Mouse (Mus musculus): ENCODE data around the gene Srek1. TPM values are rescaled to one million over a fixed set of nuclear protein-coding genes. Genes with fewer than 3 reads are reported as not detected.
A peak's percentile ranks its signal among the peaks of the same experiment; 100 is the strongest.

Gene Srek1
- polyA plus RNA-seq, 1 experiment, result 308 TPM

DNA sequence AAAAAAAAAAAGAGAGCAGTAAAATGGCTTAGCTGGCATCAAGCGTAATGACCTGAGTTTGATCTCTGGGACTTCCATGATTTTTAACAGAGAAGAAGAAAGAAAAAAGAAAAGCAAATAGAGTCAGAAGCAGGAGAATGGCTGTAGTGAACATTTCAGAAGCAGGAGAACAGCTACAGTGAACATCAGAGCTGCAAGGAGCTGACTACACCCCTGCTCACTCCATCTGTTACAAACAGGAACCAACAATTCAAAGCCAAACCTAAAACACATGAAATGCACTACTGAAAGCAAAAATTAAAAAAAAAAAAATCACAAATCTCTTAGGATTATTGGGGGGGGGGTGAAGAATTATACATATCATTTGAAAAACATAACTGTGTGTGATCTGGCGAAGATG, 28.7 kb downstream of the Srek1 start:
- TF ChIP-seq POLR2A (IDR thresholded peaks at IDR 0.05; ENCODE audit: insufficient read depth, low read depth, low read length) (no peak), CTCF (IDR thresholded peaks at IDR 0.05; ENCODE audit: insufficient read depth, low read depth, low read length) (no peak)
- no peak overlapping the region for H3K27ac ChIP-seq (ENCODE audit: insufficient read depth, low read depth, low read length)
- 92% methylated on average over 2 of the region's 2 CpGs for WGBS
- peaks cover 2% of the 10 kb centered on the region; the same call in 1 of the 2 replicates for H3K4me1 ChIP-seq (ENCODE audit: control insufficient read depth, insufficient read depth, low read length)
- H3K4me3 ChIP-seq (ENCODE audit: insufficient read depth, low read depth, low read length), result no peak overlapping the region

DNA sequence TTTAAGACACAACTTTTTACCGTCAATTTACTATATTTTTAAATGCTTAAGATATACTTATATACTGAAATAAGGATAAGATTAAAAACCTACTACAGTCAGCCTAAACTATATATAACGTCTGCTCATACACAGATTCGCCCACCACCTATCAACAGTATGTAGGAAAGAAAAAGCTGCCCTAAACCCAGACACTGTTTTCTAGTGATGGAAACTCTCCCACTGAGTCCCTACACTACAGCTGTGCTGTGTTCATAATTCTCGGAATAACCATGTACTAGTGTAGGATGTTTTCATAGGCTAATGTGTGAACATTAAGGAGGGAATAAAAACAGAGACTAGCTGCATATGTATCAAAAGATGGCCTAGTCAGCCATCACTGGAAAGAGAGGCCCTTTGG, 29.2 kb downstream of the Srek1 start:
- no peak overlapping the region for H3K4me3 ChIP-seq (ENCODE audit: insufficient read depth, low read depth, low read length)
- TF ChIP-seq CTCF (IDR thresholded peaks at IDR 0.05; ENCODE audit: insufficient read depth, low read depth, low read length), result no peak
- no peak for TF ChIP-seq POLR2A (IDR thresholded peaks at IDR 0.05; ENCODE audit: insufficient read depth, low read depth, low read length)
- peaks cover 2% of the 10 kb centered on the region; the same call in 1 of the 2 replicates for H3K4me1 ChIP-seq (ENCODE audit: control insufficient read depth, insufficient read depth, low read length)
- no peak overlapping the region for H3K27ac ChIP-seq (ENCODE audit: insufficient read depth, low read depth, low read length)
- WGBS, result 62% methylated on average over 4 of the region's 4 CpGs

DNA sequence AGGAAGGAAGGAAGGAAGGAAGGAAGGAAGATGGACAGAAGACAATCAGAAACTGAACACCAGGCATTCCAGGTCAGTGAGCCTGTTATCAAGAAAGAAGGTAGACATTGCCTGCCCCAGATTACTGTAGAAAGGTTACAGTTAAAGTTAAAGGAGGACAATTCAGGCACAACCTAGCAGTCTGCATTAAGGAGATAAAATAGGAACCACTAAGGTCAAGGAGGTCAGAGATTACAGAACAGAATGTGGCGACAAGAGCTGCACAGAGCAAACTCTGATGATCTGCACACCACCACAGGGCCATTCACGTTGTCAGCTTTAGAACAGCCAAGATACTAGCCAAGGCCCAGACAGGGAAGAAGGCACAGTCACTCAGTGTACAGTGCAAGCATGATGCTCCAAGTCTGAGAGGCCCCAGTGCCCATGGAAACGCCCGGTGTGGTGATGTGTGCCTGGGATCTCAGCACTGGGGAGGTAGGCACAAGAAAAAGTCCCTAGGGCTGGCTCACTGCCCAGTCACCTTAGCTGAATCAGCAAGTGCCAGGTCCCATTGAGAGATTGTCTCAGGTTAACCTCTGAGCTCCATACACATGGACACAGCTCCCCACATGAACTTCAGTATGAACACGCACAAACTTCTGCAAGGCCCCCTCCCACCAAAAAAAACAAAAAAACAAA, 38.9 kb downstream of the Srek1 start:
- H3K4me1 ChIP-seq (ENCODE audit: control insufficient read depth, insufficient read depth, low read length), result no peaks in the 10 kb centered on the region
- TF ChIP-seq CTCF (IDR thresholded peaks at IDR 0.05; ENCODE audit: insufficient read depth, low read depth, low read length) (no peak), POLR2A (IDR thresholded peaks at IDR 0.05; ENCODE audit: insufficient read depth, low read depth, low read length) (no peak)
- no peak overlapping the region for H3K4me3 ChIP-seq (ENCODE audit: insufficient read depth, low read depth, low read length)
- WGBS, result 90% methylated on average over 5 of the region's 5 CpGs
- no peak overlapping the region for H3K27ac ChIP-seq (ENCODE audit: insufficient read depth, low read depth, low read length)

DNA sequence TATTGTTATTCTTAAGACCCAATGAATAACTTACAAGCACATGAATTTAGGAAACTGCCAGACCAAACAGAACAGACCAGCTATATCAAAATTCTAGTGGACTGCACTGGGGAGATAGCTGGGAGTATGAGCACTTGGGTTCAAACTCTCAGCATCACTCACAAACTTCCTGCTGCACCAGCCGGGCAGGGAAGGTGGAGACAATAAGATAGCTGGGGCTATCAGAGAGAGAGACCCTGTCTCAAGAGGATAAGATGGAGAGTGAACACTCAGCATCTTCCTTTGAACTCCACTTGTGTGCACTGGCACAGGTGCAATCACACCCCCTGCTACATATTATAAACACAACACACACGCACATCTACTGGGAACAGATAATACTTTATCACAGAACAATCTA, 47.5 kb downstream of the Srek1 start:
- no peaks in the 10 kb centered on the region for H3K4me1 ChIP-seq (ENCODE audit: control insufficient read depth, insufficient read depth, low read length)
- TF ChIP-seq POLR2A (IDR thresholded peaks at IDR 0.05; ENCODE audit: insufficient read depth, low read depth, low read length) (no peak), CTCF (IDR thresholded peaks at IDR 0.05; ENCODE audit: insufficient read depth, low read depth, low read length) (no peak)
- H3K27ac ChIP-seq (ENCODE audit: insufficient read depth, low read depth, low read length), result no peak overlapping the region
- WGBS, result 92% methylated on average over 2 of the region's 2 CpGs
- H3K4me3 ChIP-seq (ENCODE audit: insufficient read depth, low read depth, low read length), result no peak overlapping the region

DNA sequence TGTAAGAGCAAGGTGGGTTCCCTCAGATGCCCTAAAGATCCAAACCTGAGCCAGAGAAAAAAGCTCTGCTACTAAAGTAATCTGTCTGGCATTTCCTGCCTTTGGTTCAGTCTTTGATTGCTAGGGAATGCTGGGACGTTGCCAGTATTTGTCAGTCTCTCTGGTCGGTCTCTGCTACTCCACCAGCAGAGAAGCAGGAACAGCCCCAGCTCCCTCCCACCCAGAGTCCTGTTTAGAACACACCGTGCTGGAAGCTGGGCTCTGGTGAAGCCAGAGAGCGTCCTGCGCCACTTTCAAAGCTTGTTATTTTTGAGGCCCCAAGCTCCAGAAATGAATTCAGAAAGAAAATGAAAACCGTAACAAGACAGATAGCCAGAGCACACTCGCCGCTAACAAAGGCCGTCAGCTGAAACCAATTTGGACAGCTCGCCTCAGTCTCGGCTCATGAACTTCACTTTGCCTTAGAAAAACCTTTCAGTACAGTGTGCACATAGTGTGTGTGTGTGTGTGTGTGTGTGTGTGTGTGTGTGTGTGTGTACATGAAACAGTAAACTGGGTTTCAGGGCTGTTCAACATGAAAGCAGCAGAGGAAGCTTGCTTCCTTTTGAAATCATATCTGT, 62.9 kb downstream of the Srek1 start:
- TF ChIP-seq POLR2A (IDR thresholded peaks at IDR 0.05; ENCODE audit: insufficient read depth, low read depth, low read length), result no peak
- TF ChIP-seq CTCF (IDR thresholded peaks at IDR 0.05; ENCODE audit: insufficient read depth, low read depth, low read length), result no peak
- Histone ChIP-seq H3K27ac (ENCODE audit: insufficient read depth, low read depth, low read length) (no peak overlapping the region), H3K4me3 (ENCODE audit: insufficient read depth, low read depth, low read length) (no peak overlapping the region), H3K4me1 (ENCODE audit: control insufficient read depth, insufficient read depth, low read length) (no peaks in the 10 kb centered on the region)
- 53% methylated on average over 11 of the region's 11 CpGs for WGBS

DNA sequence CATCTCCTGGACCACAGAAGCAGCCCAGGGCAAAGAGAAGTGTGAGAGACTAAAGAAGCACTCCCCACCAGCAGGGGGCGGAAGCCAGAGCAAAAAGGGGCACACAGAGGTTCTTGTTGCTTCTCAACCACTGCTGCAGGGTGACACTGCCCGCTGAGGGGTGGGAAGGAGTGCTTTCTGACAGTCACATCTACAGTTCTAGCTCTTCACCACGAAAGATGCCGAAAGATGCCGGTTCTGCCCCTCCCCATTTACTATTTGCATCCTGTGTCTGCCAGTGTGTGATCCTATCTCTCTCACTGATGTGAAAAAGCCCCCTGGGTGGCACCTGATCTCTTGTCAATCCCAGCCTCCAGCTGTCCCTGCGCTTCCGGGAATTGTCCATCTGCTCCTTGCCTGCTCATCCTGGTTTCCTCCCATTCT, 64.0 kb downstream of the Srek1 start:
- WGBS, result 69% methylated on average over 7 of the region's 7 CpGs
- Histone ChIP-seq H3K4me3 (ENCODE audit: insufficient read depth, low read depth, low read length) (no peak overlapping the region), H3K4me1 (ENCODE audit: control insufficient read depth, insufficient read depth, low read length) (no peaks in the 10 kb centered on the region), H3K27ac (ENCODE audit: insufficient read depth, low read depth, low read length) (no peak overlapping the region)
- TF ChIP-seq CTCF (IDR thresholded peaks at IDR 0.05; ENCODE audit: insufficient read depth, low read depth, low read length) (no peak), POLR2A (IDR thresholded peaks at IDR 0.05; ENCODE audit: insufficient read depth, low read depth, low read length) (no peak)

DNA sequence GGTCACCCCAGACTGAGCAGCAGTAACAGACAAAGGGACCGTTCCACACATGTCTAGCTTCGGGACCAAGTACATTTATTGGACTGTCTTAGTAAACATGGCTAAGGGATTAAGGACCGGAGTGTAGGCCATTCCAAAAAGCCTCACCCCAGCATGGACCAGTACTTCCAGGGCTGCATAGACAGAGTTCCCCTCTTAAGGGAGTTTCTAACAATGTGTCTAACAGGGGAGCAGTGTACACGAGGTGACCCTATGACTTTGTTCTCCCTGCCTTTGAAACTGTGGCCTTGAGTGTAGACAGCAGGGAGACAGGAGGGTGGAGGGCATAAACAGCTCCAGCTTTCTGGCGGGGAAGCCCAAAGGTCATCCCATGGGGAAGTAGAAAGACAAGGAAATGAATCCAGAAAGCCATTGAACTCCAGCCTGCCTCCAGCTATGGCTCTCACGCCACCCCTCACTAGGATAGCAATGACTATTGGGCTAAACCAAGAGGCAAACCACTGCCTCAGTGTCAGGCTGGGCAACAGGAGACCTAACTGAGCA, 68.9 kb downstream of the Srek1 start:
- TF ChIP-seq POLR2A (IDR thresholded peaks at IDR 0.05; ENCODE audit: insufficient read depth, low read depth, low read length) (no peak), CTCF (IDR thresholded peaks at IDR 0.05; ENCODE audit: insufficient read depth, low read depth, low read length) (no peak)
- H3K4me1 ChIP-seq (ENCODE audit: control insufficient read depth, insufficient read depth, low read length), result no peaks in the 10 kb centered on the region
- WGBS, result 92% methylated on average over 6 of the region's 6 CpGs

DNA sequence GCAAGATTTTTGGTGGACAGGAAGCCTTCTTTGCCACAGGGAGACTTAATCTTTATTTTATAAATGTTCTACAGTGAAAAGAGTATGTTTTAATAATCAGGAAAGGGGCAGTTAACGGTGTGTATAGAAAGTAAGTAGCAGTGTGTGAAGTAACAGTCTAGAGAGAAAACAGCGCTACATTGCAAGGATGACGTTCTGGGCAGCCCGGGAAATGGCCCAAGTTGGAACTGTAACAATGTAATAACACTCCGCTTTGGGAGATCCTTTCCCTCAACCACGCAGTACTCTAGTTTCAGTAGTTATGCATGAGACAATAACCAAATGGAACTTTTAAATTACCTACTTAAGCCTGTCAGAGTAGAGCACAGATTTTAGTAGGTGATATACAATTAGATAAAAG, 70.6 kb downstream of the Srek1 start:
- no peak for TF ChIP-seq POLR2A (IDR thresholded peaks at IDR 0.05; ENCODE audit: insufficient read depth, low read depth, low read length)
- TF ChIP-seq CTCF (IDR thresholded peaks at IDR 0.05; ENCODE audit: insufficient read depth, low read depth, low read length), result no peak
- H3K27ac ChIP-seq (ENCODE audit: insufficient read depth, low read depth, low read length), result no peak overlapping the region
- H3K4me1 ChIP-seq (ENCODE audit: control insufficient read depth, insufficient read depth, low read length), result no peaks in the 10 kb centered on the region
- no peak overlapping the region for H3K4me3 ChIP-seq (ENCODE audit: insufficient read depth, low read depth, low read length)
- WGBS, result 51% methylated on average over 6 of the region's 6 CpGs

More for the DNA sequence above, 68.9 kb downstream of the Srek1 start:
- Histone ChIP-seq H3K27ac (ENCODE audit: insufficient read depth, low read depth, low read length) (no peak overlapping the region), H3K4me3 (ENCODE audit: insufficient read depth, low read depth, low read length) (no peak overlapping the region)

DNA sequence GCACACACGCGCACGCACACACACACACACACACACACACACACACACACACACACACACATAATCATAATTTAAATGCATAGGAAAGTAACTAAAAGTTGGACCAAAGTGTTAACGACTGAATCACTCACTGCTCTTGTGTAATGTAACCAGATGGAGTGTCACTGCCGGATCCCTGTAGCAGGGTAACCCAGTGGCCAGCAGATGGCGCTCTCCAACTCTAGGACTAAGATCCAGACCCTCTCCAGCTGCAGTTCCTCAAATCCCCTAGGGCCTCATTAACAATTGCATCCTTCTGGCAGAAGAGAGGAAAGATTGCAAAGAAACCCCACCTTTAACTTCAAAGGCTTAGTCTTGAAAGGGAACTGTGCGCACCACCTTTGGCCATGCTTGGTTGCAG, 71.0 kb downstream of the Srek1 start:
- no peak overlapping the region for H3K4me3 ChIP-seq (ENCODE audit: insufficient read depth, low read depth, low read length)
- WGBS, result 33% methylated on average over 7 of the region's 7 CpGs
- H3K4me1 ChIP-seq (ENCODE audit: control insufficient read depth, insufficient read depth, low read length), result no peaks in the 10 kb centered on the region
- no peak overlapping the region for H3K27ac ChIP-seq (ENCODE audit: insufficient read depth, low read depth, low read length)
- TF ChIP-seq POLR2A (IDR thresholded peaks at IDR 0.05; ENCODE audit: insufficient read depth, low read depth, low read length), result no peak
- peak; percentile 66 for TF ChIP-seq CTCF (IDR thresholded peaks at IDR 0.05; ENCODE audit: insufficient read depth, low read depth, low read length)

Measured in olfactory bulb, adult 2 months (tissue).